Mouse (Mus musculus) liver, postnatal 0 days (tissue): ENCODE results near the gene Fam168a.

ENCODE experiments used
- CTCF ChIP-seq: sonication (generic); IDR thresholded peaks from 2 replicates; pipeline ENCODE4 v1.5.1; 2016; ENCODE audit warnings: antibody characterized with exemption, low read depth
- EP300 ChIP-seq: IDR thresholded peaks from 2 replicates; pipeline ENCODE4 v1.6.1; 2016; ENCODE audit warnings: antibody characterized with exemption, low read depth, mild to moderate bottlenecking

DNA sequence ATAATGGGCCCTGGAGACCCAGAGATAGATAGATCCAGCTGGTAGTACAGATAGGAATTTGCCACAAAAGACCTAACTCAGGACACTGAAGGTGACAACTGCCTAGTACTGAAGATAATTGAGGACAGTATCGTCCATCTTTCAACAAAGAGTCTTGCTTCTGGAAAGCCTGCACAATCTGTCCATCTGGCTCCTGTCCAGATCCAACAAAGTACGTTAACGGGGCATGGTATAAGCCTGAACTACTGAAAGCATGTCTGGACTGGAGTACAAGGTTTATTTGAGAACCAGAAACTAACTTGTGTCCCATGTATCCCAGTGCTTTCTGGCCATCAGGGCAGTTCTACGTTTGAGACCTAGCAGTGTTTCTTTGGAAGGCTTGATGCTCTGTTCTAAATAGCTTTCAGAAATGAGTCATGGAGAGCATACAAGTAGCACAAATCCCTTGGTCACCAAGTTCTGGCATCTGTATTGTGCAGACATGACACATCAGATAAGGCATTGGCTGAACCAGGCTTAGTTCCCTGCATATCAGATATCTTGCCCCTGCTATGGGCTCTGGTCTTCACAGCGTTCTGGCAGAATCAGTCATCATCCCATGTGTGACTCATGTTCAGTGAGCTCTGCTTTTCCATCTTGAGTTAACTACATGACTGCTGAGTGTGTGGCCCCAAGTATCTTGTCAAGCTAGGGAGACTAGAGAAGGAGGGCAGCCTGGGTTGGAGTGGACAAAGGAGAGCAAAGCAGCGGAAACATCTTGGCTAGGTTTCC lies 133.4 kb downstream of the Fam168a start:
- no peak for TF ChIP-seq CTCF
- no peak for TF ChIP-seq EP300
